Mouse (Mus musculus): ENCODE measurements around the gene AA986860.

AA986860 gene

GRCm38 (mm10) chr1:130775691-130776331, 44.0 kb downstream of the AA986860 start:
- DNase-seq (ENCODE audit: low read depth), result no peak

- no peak for DNase-seq (ENCODE audit: low read depth)
These were observed 44.9 kb downstream of the AA986860 start for GRCm38 (mm10) chr1:130776645-130777044.

DNA sequence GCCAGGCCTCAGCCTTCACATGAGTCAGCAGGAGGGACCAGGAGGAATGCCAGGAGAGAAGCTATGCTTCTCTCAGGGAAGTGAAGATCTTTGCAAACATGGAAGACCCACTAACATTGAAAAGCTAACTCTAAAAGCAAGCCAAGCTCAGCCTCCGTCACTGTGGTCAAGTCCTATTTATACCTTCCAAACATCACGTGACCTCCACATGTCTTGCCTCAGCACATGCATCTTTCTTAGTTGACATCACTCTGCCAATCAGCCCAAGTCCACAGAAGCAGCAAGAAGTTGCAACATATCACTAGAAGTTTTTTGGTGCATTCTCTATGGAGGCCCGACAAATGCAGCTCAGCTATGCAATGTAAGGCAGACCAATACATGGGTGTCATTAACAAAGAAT, 48.1 kb downstream of the AA986860 start:
- DNase-seq (ENCODE audit: low read depth), result no peak

DNA sequence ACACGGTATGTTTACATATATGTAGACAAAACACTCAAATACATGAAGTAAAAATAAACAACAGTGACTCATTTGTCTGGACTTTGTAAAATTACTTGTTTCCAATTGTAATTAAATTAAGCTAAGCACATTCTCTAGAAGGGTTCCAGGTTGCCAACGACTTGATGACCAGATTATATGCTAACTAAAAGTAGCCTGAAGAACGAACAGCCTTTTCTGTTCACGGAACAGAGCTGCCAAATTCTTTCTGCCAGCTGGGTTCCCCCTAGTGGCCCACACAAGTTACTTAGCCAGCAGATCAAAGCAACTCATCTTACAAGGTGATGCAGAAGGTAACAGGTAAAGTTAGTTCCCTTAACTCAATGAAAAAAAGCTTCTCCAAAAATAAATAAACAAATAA, 52.3 kb downstream of the AA986860 start:
- DNase-seq (ENCODE audit: low read depth), result no peak

DNA sequence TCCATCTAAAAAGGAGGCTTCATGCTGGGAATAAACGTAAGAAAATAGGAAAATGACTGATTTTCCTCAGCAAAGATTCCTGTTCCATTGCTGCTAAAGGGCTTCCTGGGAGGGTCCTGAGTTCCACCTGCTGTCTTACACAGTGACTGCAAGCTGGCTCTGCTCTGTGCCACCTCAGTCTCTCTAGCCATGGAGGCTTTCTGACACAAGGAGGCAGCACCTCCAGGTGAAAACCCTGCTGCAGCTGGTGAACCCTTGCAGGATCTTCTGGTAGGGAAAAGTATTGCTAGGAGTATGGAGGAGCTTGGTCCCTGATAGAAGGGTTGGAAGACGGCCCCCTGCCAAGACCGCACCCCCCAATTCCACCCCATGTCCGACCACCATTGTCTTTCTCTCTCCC, 55.2 kb downstream of the AA986860 start:
- DNase-seq (ENCODE audit: low read depth), result no peak

DNA sequence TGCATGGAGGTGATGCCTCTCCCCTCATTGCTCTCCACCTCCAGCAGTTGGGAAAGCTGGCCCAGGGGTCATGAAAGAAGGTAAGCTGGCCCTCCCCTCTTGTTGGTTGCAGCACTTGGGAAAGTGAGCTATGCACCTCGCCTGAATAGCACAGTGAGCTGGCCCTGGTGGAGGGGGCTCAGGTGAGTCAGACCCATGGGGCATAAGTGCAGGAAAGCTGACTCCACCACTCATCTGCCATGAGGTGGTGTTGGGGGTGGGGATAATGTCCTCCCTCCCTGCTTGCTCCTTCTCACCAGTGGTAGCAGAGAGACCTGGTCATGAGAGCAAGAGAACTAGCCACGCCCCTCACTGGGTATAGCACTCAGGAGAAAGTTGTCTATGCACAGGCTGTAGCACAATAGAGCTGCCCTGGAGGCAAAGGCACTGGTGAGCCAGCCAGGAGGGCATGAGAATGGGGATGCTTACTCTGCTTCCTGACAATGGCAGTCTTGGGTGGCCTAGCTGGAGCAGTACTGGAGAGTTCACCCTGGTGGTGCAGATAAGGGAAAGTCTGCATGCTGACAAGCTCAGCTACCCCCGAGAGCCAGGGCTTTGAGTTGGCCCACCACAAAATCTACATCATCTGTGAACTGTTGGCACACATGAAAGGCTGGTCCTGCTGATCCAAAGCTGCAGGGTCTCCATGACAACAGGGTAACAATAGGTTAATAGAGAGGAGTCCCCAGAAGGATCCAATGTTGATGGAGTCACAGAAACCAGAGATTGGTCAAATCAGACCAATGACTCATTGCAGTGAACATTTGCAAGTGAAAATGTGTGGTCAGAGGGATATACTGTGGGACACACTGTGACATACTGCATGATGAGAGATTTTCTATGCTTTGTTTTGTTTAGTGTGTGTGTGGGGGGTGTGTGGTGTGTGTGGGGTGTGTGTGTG, 58.0 kb downstream of the AA986860 start:
- DNase-seq (ENCODE audit: low read depth), result no peak
